Comparison of ENCODE assay signal across 19 mouse cellular contexts in the genomic region with DNA sequence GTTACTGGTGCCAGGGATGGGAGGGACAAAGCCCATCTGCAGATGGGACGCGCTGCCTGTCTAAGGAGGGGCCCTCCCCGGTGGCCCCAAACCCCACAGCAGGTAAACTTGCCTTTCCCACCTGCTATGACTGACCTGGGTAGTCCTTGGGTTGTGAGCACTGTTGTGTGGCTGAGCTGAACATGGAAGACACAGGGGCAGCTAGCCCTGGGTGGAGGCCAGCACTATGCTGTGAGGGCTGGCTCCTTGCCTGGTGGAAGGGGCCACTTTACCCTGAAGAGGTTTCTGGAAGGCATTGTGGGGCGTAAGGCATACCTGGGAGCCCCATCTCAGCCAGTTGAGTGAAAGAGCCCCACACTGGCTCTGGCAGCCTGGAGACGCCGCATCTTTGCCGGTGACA. TPM values are rescaled to one million over a fixed set of nuclear protein-coding genes. Genes with fewer than 3 reads are reported as not detected.
DNase-seq lines count a peak whose midpoint lies in the region; ATAC-seq and TF ChIP-seq lines count a peak whose summit lies in the region.
"Had no signal": no experiment of that assay in that cellular context is flagged by ENCODE, and none has a peak within 500 bp of the region (broad histone marks: within the 10 kb centered on the region; RNA-seq: fewer than 3 reads in every experiment).

No protein-coding gene starts in this region.

- peak overlapping the region; percentile 86 for H3K9ac ChIP-seq in heart, adult 2 months (ENCODE audit: low read depth, low read length)
- no peak overlapping the region for H3K9ac ChIP-seq in kidney, embryonic 16.5 days (replicated peaks; ENCODE audit: low read length)
- H3K9ac ChIP-seq in limb, embryonic 12.5 days (replicated peaks), result no peak overlapping the region
- H3K9ac ChIP-seq: embryonic facial prominence, embryonic 13.5 days; forebrain, embryonic 12.5 days; hindbrain, embryonic 12.5 days had no signal

- H3K9me3 ChIP-seq in kidney, embryonic 16.5 days (ENCODE audit: low read length), result no peaks in the 10 kb centered on the region
- H3K9me3 ChIP-seq in limb, embryonic 12.5 days, result no peaks in the 10 kb centered on the region
- no peaks in the 10 kb centered on the region for H3K9me3 ChIP-seq in hindbrain, embryonic 10.5 days
- H3K9me3 ChIP-seq: embryonic facial prominence, embryonic 13.5 days; forebrain, embryonic 12.5 days; hindbrain, embryonic 12.5 days had no signal

- H3K4me2 ChIP-seq in kidney, embryonic 16.5 days (replicated peaks; ENCODE audit: low read depth, low read length), result 0 out of 2 replicates have a peak overlapping the region, but pooled peaks have one; percentile 3
- no peak overlapping the region for H3K4me2 ChIP-seq in limb, embryonic 12.5 days
- H3K4me2 ChIP-seq: embryonic facial prominence, embryonic 13.5 days; forebrain, embryonic 12.5 days; hindbrain, embryonic 12.5 days had no signal

- intact Hi-C loops in heart, adult 2 months (cut with DNase I), result no loop called here
- intact Hi-C loops in heart, postnatal 14 days (cut with DNase I), result no loop called here

- TF ChIP-seq CTCF in heart, adult 2 months (IDR thresholded peaks at IDR 0.05), result no peak

- WGBS in heart, adult 2 months, result 41% methylated on average over 7 of the region's 7 CpGs
- 87% methylated on average over 7 of the region's 7 CpGs for WGBS in kidney, embryonic 16.5 days
- 94% methylated on average over 7 of the region's 7 CpGs for WGBS in limb, embryonic 12.5 days
- WGBS in hindbrain, embryonic 10.5 days, result 92% methylated on average over 7 of the region's 7 CpGs

- H3K4me3 ChIP-seq in heart, adult 2 months, result peak overlapping the region; percentile 53
- no peak overlapping the region; the same call in 1 of the 2 replicates for H3K4me3 ChIP-seq in kidney, embryonic 16.5 days (ENCODE audit: low read length)
- H3K4me3 ChIP-seq in limb, embryonic 12.5 days (replicated peaks), result no peak overlapping the region
- no peak overlapping the region; the same call in 1 of the 2 replicates for H3K4me3 ChIP-seq in hindbrain, embryonic 10.5 days
- H3K4me3 ChIP-seq: embryonic facial prominence, embryonic 13.5 days; forebrain, embryonic 12.5 days; hindbrain, embryonic 12.5 days had no signal

- no peaks in the 10 kb centered on the region for H3K79me2 ChIP-seq in heart, adult 2 months (replicated peaks; ENCODE audit: control insufficient read depth, insufficient read depth, low read length)

- TF ChIP-seq EP300 in heart, adult 2 months (IDR thresholded peaks at IDR 0.05; ENCODE audit: insufficient read depth, low read depth, low read length), result no peak

- peak in 1 of 2 experiments; percentile 45 for DNase-seq in heart, adult 2 months
- DNase-seq in heart, postnatal 14 days, result no peak
- DNase-seq in kidney, adult 9 months, result no peak
- DNase-seq in adipocyte (ENCODE audit: low spot score), result peak; percentile 55
- DNase-seq in gastrocnemius, postnatal 25 days, result no peak
- DNase-seq in hindbrain, embryonic 10.5 days (ENCODE audit: low spot score), result no peak
- DNase-seq: cerebellum, postnatal 25 days; kidney, postnatal 36 days; layer of hippocampus, postnatal 36 days; liver; right cerebral cortex, postnatal 25 days; thymus, postnatal 25 days had no signal

- H3K27ac ChIP-seq in heart, adult 2 months, result peak overlapping the region; percentile 75
- H3K27ac ChIP-seq in kidney, embryonic 16.5 days (ENCODE audit: low read length), result peak overlapping the region; percentile 25; the same call in 1 of the 2 replicates
- 0 out of 2 replicates have a peak overlapping the region, but pooled peaks have one; percentile 29 for H3K27ac ChIP-seq in limb, embryonic 12.5 days
- H3K27ac ChIP-seq in hindbrain, embryonic 10.5 days, result no peak overlapping the region
- H3K27ac ChIP-seq: embryonic facial prominence, embryonic 13.5 days; forebrain, embryonic 12.5 days; hindbrain, embryonic 12.5 days had no signal

- peaks cover 5% of the 10 kb centered on the region; the same call in 1 of the 2 replicates for H3K36me3 ChIP-seq in heart, adult 2 months (ENCODE audit: control insufficient read depth, insufficient read depth, low read length)
- peaks cover 20% of the 10 kb centered on the region for H3K36me3 ChIP-seq in kidney, embryonic 16.5 days (ENCODE audit: insufficient read depth, low read length)
- peaks cover 36% of the 10 kb centered on the region for H3K36me3 ChIP-seq in limb, embryonic 12.5 days
- H3K36me3 ChIP-seq in hindbrain, embryonic 10.5 days, result no peaks in the 10 kb centered on the region
- H3K36me3 ChIP-seq: forebrain, embryonic 12.5 days had no signal

- H3K4me1 ChIP-seq in heart, adult 2 months (ENCODE audit: control insufficient read depth, insufficient read depth, low read length), result no peaks in the 10 kb centered on the region; the same call in 1 of the 2 replicates
- peaks cover 33% of the 10 kb centered on the region for H3K4me1 ChIP-seq in kidney, embryonic 16.5 days (ENCODE audit: insufficient read depth, low read length)
- H3K4me1 ChIP-seq in limb, embryonic 12.5 days (replicated peaks), result peaks cover 20% of the 10 kb centered on the region
- peaks cover 37% of the 10 kb centered on the region for H3K4me1 ChIP-seq in hindbrain, embryonic 10.5 days (replicated peaks)

- no peak for ATAC-seq in kidney, embryonic 16.5 days (ENCODE audit: low FRiP score, low TSS enrichment)
- ATAC-seq in limb, embryonic 12.5 days (ENCODE audit: insufficient number of reproducible peaks, insufficient read depth, low FRiP score, low TSS enrichment, low read depth), result no peak
- ATAC-seq: activated CD4-positive, CD25-positive, alpha-beta regulatory T cell, adult 4 months had no signal

- 0 out of 2 replicates have a peak, but pooled peaks have one; percentile 33 for TF ChIP-seq POLR2A in heart, adult 2 months (IDR thresholded peaks at IDR 0.05; ENCODE audit: insufficient read depth, low read depth, low read length)

- no peaks in the 10 kb centered on the region for H3K27me3 ChIP-seq in heart, adult 2 months (ENCODE audit: control insufficient read depth, insufficient read depth, low read length)
- H3K27me3 ChIP-seq in kidney, embryonic 16.5 days (ENCODE audit: insufficient read depth, low read length), result no peaks in the 10 kb centered on the region
- no peaks in the 10 kb centered on the region for H3K27me3 ChIP-seq in limb, embryonic 12.5 days
- H3K27me3 ChIP-seq in hindbrain, embryonic 10.5 days (ENCODE audit: insufficient read depth, poor library complexity, severe bottlenecking), result no peaks in the 10 kb centered on the region; the same call in 1 of the 2 replicates
- H3K27me3 ChIP-seq: embryonic facial prominence, embryonic 13.5 days; hindbrain, embryonic 12.5 days had no signal

RNA-seq across cellular contexts. Expression of a gene that starts 4.5 kb away (rescaled TPM):
- not detected for total RNA-seq in heart, adult 2 months (2021)
- polyA plus RNA-seq in heart, adult 2 months (2012; rRNA removed), result not detected in 2 replicates
- total RNA-seq in heart, postnatal 14 days (2021), result not detected
- not detected in 2 replicates for polyA plus RNA-seq in kidney, embryonic 16.5 days (2015; fragmentation: Nextera tagmentation; extraction: Ambion mirVana)
- 0.31 TPM in 1 of 2 replicates, not detected in the other for polyA plus RNA-seq in limb, embryonic 12.5 days (2016; fragmentation: Nextera tagmentation; extraction: Ambion mirVana)
- total RNA-seq in gastrocnemius, postnatal 25 days (2021), result not detected
- polyA plus RNA-seq in hindbrain, embryonic 10.5 days (2016; fragmentation: Nextera tagmentation; extraction: Ambion mirVana), result not detected in 2 replicates
- total RNA-seq: layer of hippocampus, postnatal 36 days; megakaryocyte-erythroid progenitor cell, adult 5-6 weeks had no signal
- polyA plus RNA-seq: activated CD4-positive, CD25-positive, alpha-beta regulatory T cell, adult 4 months; embryonic facial prominence, embryonic 13.5 days; forebrain, embryonic 12.5 days; hindbrain, embryonic 12.5 days had no signal

RNA-seq across cellular contexts. Expression of a gene that starts 11.1 kb away (rescaled TPM):
- total RNA-seq in heart, adult 2 months (2021), result 100 to 1,000 TPM; 102 to 111 TPM
- polyA plus RNA-seq in heart, adult 2 months (2012; rRNA removed), result 499 and 610 TPM in 2 replicates
- 100 to 1,000 TPM; 224 to 237 TPM for total RNA-seq in heart, postnatal 14 days (2021)
- 257 and 266 TPM in 2 replicates for polyA plus RNA-seq in kidney, embryonic 16.5 days (2015; fragmentation: Nextera tagmentation; extraction: Ambion mirVana)
- polyA plus RNA-seq in limb, embryonic 12.5 days (2016; fragmentation: Nextera tagmentation; extraction: Ambion mirVana), result 77.4 and 82.1 TPM in 2 replicates
- 10 to 100 TPM; 42.3 to 67.2 TPM for total RNA-seq in gastrocnemius, postnatal 25 days (2021)
- 78.3 and 101 TPM in 2 replicates for polyA plus RNA-seq in hindbrain, embryonic 10.5 days (2016; fragmentation: Nextera tagmentation; extraction: Ambion mirVana)

RNA-seq across cellular contexts. Expression of a gene that starts 13.3 kb away (rescaled TPM):
- 10 to 100 TPM; 52.8 to 59.2 TPM for total RNA-seq in heart, adult 2 months (2021)
- polyA plus RNA-seq in heart, adult 2 months (2012; rRNA removed), result 117 and 142 TPM in 2 replicates
- total RNA-seq in heart, postnatal 14 days (2021), result 10 to 100 TPM; 47.8 to 51.8 TPM
- polyA plus RNA-seq in kidney, embryonic 16.5 days (2015; fragmentation: Nextera tagmentation; extraction: Ambion mirVana), result 53.0 and 57.0 TPM in 2 replicates
- 17.1 and 18.4 TPM in 2 replicates for polyA plus RNA-seq in limb, embryonic 12.5 days (2016; fragmentation: Nextera tagmentation; extraction: Ambion mirVana)
- 10 to 100 TPM in 1 of 2 experiments, 1 to 10 TPM in 1; 3.0 to 14.6 TPM for total RNA-seq in gastrocnemius, postnatal 25 days (2021)
- polyA plus RNA-seq in hindbrain, embryonic 10.5 days (2016; fragmentation: Nextera tagmentation; extraction: Ambion mirVana), result 12.3 and 13.5 TPM in 2 replicates

RNA-seq across cellular contexts. Expression of a gene that starts 37.3 kb away (rescaled TPM):
- 10 to 100 TPM; 20.0 to 21.1 TPM for total RNA-seq in heart, adult 2 months (2021)
- polyA plus RNA-seq in heart, adult 2 months (2012; rRNA removed), result 45.7 and 47.6 TPM in 2 replicates
- total RNA-seq in heart, postnatal 14 days (2021), result 10 to 100 TPM; 15.4 to 17.0 TPM
- 39.3 and 40.3 TPM in 2 replicates for polyA plus RNA-seq in kidney, embryonic 16.5 days (2015; fragmentation: Nextera tagmentation; extraction: Ambion mirVana)
- 61.7 and 66.3 TPM in 2 replicates for polyA plus RNA-seq in limb, embryonic 12.5 days (2016; fragmentation: Nextera tagmentation; extraction: Ambion mirVana)
- total RNA-seq in gastrocnemius, postnatal 25 days (2021), result 1 to 10 TPM; 1.3 to 2.5 TPM
- polyA plus RNA-seq in hindbrain, embryonic 10.5 days (2016; fragmentation: Nextera tagmentation; extraction: Ambion mirVana), result 32.8 and 48.5 TPM in 2 replicates
